Mouse (Mus musculus) embryo, embryonic 9.5 days (tissue): ENCODE measurements around the gene Sox6.

ENCODE experiments used
- DNase-seq: peaks from one replicate; pipeline ENCODE4 v3.0.0-alpha.2; 2017; ENCODE audit errors: extremely low spot score

The Sox6 gene

GRCm38 (mm10) chr7:115752121-115752634 lies 286.4 kb downstream of the Sox6 start:
- no peak for DNase-seq

DNA sequence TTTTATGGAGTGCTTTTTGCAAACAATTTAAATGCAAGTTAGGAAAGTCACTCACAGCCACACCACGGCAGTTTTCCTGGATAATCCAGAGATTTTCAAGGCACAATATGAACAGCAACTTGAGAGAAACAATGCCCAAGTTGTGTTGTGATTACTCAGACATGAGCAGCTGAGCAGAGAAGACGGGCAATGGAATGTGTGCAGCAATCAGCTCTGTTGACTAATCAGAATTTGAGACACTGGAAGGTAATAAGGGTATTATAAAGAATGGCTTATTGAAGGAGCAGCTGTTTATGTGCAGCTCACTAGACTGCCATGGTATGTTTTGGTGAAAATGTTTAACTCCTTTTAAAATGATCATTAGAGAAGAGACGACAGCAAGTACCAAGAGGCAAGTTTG lies 287.5 kb downstream of the Sox6 start:
- no peak for DNase-seq

GRCm38 (mm10) chr7:115750275-115750825 lies 288.2 kb downstream of the Sox6 start:
- peak; percentile 43 for DNase-seq

DNA sequence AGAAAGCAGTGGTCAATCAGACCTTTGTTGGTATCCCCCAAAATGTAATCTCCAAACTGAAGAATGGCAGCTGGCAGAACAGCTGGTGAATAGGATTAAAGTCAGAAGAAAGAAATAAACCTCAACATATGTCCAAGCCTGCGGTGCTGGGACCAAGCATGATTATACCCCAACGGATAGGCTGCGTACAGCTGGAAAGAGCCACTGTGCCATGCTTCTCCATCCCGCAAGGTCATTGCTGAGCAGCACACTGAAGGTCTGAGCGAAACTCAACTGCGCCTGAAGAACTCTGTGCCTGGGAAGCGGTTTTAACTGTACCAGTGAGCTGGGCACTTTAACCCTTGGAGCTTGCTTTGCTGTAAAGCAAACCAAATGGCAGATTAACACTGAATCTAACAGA lies 291.1 kb downstream of the Sox6 start:
- no peak for DNase-seq

DNA sequence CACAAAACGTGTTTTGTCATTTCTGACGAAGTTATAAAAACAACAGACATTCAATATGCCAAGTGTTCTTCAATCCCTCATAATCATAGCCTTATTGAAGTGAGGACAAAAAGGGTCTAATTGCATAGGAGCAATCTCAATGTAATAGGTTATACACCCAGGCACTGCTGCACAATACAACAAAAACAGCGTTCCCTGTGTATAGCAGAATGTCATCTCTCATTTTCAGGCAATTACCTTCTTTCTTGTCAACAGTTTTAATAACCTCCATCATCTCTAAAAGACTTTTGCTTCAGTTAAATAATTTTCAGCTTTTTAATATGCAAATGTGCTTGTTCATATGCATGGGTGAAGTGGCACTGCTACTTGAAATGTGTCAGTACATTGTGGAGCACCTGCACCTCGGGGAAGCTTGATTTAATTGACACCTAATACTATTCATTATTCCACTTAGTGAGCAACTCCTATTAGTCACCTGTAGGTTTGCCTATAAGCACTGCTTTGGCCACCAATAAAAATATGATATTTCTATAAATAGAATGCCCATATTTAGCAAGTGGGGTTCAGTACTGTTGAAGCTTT lies 292.8 kb downstream of the Sox6 start:
- DNase-seq: no peak

DNA sequence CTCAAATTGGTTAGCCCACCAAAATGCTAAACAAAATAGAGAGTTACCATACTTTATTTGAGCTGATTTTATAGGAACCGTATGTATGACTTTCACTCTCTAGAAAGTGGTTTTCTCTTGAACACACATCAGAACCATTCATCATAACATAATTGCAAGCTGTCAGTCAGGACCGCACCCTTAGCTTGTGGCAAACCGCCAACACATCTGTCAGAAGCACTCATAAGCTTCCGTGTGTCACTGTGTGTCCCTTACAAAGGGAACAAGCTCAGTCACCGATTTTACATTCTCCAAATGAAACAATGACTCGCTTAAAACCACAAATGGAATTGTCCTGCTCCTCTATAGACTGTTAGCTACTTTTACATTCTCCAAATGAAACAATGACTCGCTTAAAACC lies 304.5 kb downstream of the Sox6 start:
- no peak for DNase-seq

- no peak for DNase-seq
Measured at GRCm38 (mm10) chr7:115732824-115733223, 305.8 kb downstream of the Sox6 start.

DNA sequence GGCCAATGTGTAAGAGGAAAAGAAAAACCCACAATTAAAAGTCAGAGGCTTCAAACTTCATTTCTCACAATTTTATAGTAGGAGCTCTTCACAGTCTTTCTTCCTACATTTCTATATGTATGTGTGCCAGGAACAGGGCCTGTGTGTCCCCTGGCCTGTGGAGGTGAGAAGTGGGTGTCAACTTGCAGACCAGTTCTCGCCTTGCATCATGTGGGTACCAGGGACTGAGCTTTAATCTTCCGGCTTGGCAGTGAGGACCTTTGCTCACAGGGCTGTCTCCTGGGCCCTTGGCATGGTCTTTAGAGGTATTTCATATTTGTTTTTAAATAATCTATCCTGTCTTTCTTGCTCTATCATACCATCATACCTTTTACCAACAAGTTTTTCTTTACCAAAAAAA lies 311.8 kb downstream of the Sox6 start:
- DNase-seq: no peak

DNA sequence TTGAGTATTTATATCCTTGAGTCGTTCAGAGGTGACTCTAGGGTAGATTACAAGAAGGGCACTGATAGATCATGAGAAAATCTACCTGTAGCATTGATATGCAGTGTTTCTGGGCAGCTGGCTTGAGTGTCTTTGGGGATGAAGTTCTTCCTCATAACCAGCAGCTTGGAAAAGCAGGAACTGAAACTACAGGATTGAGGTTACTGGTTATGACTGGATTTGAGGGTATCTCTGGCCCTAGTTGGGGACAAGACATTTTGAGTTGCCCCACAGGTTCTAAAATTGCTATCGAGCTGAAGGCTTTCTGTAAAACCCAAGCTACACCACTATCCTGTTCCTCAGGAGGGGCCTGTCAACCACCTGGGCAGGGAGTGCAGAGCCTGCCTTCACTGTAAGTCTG lies 314.2 kb downstream of the Sox6 start:
- DNase-seq: no peak

DNA sequence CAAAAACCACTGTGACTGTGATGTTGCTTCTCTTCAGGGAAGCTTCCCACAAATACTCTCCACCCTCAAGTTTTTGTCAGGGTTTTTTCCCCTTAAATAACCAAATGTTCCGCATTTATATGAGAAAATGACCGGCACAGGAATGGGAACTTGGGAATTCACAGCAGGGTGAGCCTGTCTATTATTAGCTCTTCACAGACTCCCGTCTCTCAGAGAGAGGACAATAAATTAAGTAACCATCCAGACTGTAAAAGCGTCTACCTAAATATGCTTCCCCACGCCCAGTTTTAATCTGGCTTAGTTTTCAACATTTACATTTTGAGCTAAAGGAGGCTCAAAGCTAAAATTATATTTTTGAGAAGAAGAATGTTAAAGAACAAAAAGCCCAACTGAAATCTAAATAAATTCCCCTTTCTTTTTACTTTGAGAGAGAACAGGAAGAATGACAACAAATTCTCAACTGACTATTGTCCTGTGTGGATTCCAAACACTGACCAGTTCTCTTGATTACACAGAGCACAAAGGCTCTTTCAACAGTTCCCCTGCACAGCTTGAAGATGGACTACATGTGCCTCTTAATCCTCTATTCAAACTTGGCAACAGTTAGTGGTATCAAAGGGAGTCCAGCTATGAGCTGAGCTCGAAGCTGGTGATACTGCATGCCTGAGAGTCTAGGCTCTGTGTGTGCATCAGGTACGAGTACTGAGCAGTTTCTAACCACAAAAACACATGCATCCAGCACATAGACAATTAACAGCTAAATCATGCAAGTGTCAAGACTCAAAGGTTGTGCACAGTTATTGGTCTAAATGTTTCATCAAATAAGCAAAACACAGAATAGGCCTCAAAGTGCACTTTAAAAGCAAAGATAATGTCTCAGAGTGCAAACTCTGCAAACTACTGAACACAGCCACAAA lies 316.7 kb downstream of the Sox6 start:
- DNase-seq: peak; percentile 40

DNA sequence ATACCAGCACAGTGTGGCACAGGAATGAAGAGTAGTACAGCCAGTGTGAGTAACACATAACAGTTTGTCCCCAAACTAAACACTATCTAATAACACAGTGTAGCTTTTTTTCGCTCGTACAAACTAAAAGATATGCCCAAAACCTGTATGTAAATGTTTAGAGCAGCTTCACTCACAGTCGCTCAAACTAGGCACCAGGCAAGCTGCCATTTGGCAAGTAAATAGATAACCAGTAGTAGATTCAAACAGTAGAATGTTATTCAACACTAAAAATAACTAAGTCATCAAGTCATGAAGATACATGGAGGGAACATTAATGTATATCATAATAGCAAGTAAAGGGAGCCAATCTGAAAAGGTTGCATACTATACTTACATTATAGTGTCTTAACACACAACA lies 318.8 kb downstream of the Sox6 start:
- DNase-seq: no peak

GRCm38 (mm10) chr7:115706141-115706540 lies 332.5 kb downstream of the Sox6 start:
- DNase-seq: no peak

GRCm38 (mm10) chr7:115698105-115698504 lies 340.5 kb downstream of the Sox6 start:
- DNase-seq: no peak

GRCm38 (mm10) chr7:115693206-115693605 lies 345.4 kb downstream of the Sox6 start:
- no peak for DNase-seq

GRCm38 (mm10) chr7:115691091-115691490 lies 347.5 kb downstream of the Sox6 start:
- DNase-seq: no peak

DNA sequence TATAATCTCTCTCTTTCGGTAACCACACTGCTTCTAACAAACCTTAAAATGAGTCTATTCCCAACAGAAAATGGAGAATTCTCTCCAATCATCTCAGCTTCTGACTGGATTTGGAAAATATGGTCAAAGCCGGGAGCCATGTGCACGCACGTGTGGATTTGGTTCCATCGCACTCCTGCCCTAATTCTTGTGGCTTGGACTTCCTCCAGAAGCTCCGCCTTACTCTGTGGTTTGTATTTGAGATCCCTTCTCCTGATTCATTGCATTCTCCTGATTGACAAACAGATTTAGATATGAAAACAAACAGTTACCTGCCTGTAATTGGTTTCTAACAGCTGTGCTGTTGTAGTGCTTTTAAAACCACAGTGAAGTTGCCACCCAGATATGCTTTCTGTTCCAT lies 351.9 kb downstream of the Sox6 start:
- DNase-seq: no peak

- DNase-seq: no peak
Measured at GRCm38 (mm10) chr7:115684142-115684541, 354.5 kb downstream of the Sox6 start.

DNA sequence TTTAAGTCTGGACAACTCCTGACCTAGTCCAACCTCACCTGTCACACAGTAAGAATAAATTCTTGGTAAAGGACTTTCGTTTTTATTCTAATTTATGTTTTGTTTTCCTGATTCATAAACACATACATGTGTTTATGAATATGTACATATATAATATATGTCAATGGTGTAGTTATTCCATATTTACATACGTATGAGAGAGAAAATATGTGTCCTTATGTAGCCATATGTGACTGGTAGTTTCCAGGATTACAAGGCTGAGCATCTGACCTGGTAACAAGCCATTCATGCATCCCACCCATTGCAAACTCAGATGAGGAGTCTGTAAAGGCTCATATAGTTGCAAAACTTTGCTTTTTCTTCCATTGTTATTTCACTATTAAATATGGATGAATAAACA lies 366.8 kb downstream of the Sox6 start:
- DNase-seq: no peak

GRCm38 (mm10) chr7:115671272-115671671 lies 367.3 kb downstream of the Sox6 start:
- no peak for DNase-seq

- no peak for DNase-seq
Measured at GRCm38 (mm10) chr7:115669207-115670004, 369.2 kb downstream of the Sox6 start.

- DNase-seq: no peak
Measured at GRCm38 (mm10) chr7:115666686-115667382, 371.8 kb downstream of the Sox6 start.
